Mouse (Mus musculus): ENCODE data around the gene Hnrnpll. TPM values are rescaled to one million over a fixed set of nuclear protein-coding genes. Genes with fewer than 3 reads are reported as not detected.
A peak's percentile ranks its signal among the peaks of the same experiment; 100 is the strongest.

Gene Hnrnpll
- polyA plus RNA-seq, 1 experiment from 2014 or later, result 47.6 TPM

DNA sequence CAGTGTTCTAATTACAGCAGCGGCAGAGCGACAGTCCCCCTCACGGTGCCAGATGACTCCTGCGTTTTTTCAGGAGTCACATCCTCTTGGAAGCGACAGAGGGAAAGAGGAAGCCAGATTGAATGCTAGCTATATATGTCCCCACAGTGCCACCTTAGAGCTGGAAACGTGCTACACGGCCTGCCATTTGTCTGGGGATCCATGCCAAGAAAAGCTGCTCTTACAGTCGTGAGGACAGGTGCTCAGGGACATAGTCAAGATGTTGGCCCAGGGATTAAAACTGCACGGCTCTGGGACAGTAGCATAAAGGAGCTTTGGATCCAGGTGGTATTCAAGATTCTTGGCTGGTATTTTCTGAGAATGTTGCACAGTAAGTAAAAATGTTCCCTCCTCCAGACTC, 22.3 kb upstream of the Hnrnpll start:
- no peak overlapping the region for H3K9ac ChIP-seq
- H3K27me3 ChIP-seq, result no peaks in the 10 kb centered on the region
- no peak overlapping the region for H3K4me3 ChIP-seq
- no peaks in the 10 kb centered on the region for H3K4me1 ChIP-seq
- no peak for ATAC-seq (ENCODE audit: insufficient number of reproducible peaks, low FRiP score, low TSS enrichment, low read depth)
- WGBS, result 68% methylated on average over 9 of the region's 9 CpGs
- H3K4me2 ChIP-seq, result no peak overlapping the region
- H3K9me3 ChIP-seq, result no peaks in the 10 kb centered on the region
- no peaks in the 10 kb centered on the region for H3K36me3 ChIP-seq
- H3K27ac ChIP-seq, result no peak overlapping the region

GRCm38 (mm10) chr17:80083223-80083622, 21.1 kb upstream of the Hnrnpll start:
- 62% methylated on average over 6 of the region's 6 CpGs for WGBS
- Histone ChIP-seq H3K9ac (no peak overlapping the region), H3K9me3 (no peaks in the 10 kb centered on the region), H3K4me2 (no peak overlapping the region), H3K27ac (no peak overlapping the region), H3K36me3 (no peaks in the 10 kb centered on the region), H3K4me3 (no peak overlapping the region), H3K4me1 (no peaks in the 10 kb centered on the region), H3K27me3 (no peaks in the 10 kb centered on the region)
- ATAC-seq (ENCODE audit: insufficient number of reproducible peaks, low FRiP score, low TSS enrichment, low read depth), result no peak

DNA sequence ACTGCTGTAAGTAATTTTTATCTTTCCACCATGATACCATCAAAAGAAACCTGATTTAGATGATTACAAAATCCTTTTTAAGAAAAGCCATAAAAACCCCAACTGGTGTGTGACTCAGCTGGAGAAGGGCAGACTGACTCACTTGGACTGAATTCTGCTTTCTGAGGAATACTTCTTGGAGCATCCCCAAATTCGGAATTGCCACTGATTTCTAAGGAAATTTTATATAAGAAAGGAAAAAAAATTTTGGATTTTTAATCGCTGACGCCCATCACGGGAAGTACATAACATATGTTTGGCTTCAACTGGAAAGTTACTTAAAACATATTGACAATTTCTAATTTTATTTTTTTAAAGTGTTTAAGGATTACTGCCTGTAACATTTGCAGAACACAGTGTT, 16.6 kb upstream of the Hnrnpll start:
- Histone ChIP-seq H3K4me3 (no peak overlapping the region), H3K9ac (no peak overlapping the region), H3K36me3 (no peaks in the 10 kb centered on the region), H3K9me3 (no peaks in the 10 kb centered on the region), H3K4me2 (no peak overlapping the region), H3K4me1 (no peaks in the 10 kb centered on the region), H3K27me3 (no peaks in the 10 kb centered on the region), H3K27ac (no peak overlapping the region)
- 82% methylated on average over 4 of the region's 4 CpGs for WGBS
- ATAC-seq (ENCODE audit: insufficient number of reproducible peaks, low FRiP score, low TSS enrichment, low read depth), result no peak

DNA sequence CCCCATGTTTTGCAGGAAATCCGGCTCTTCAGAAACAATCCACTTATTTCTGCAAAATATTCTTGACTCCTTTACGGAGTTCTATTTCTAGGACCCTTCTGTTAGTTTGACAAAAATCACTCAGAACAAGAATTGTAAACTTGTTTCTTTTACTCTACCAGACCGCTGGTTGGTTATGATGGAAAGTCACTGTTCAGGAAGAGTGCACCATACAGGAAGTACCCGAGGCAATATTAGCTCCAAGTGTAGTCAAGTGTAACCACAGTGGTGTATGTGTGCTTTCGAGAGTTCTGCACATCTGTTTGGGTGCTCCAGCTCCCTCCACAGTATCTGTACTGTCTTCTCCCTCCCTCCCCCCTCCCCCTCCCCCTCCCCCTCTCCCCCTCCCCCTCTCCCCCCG, 5.1 kb upstream of the Hnrnpll start:
- no peaks in the 10 kb centered on the region for H3K4me1 ChIP-seq
- H3K27ac ChIP-seq, result no peak overlapping the region

DNA sequence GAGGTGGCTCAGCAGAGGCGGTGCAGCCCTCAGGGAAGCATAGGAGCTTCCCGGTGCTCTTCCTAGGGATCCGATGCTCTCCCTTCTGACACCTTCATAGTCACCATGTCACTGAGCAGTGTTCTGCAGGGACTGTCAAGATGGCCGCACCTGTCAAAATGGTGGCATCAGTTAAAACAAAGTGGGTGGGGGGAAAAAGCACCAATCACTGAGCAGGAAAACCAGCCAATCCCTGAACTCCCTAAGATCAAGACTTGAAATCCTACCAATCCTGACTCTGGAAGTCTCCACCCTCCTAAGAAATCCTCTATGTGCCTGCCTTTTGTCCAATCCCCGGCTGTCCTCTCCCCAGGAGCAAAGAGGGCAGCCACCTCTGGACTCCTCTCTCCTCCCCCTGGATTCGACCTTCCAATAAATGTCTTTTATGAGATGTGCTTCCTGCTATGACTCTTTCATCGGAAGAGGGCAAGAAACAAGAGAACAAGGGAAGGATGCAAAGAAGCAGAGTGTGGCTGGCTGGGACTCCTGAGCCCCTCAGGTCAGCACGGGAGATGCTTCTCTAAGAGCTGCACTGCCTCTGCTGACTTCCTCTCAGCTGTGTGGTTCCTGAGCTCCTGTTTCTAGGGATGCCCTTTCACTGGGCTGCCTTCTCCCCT, 1.8 kb upstream of the Hnrnpll start:
- H3K9me3 ChIP-seq, result no peaks in the 10 kb centered on the region
- H3K36me3 ChIP-seq, result no peaks in the 10 kb centered on the region
- peaks cover 7% of the 10 kb centered on the region; the same call in 1 of the 2 replicates for H3K4me1 ChIP-seq
- 66% methylated on average over 8 of the region's 8 CpGs for WGBS
- no peak overlapping the region for H3K4me2 ChIP-seq
- ATAC-seq (ENCODE audit: insufficient number of reproducible peaks, low FRiP score, low TSS enrichment, low read depth), result no peak
- H3K4me3 ChIP-seq, result no peak overlapping the region
- no peak overlapping the region for H3K27ac ChIP-seq
- no peak overlapping the region for H3K9ac ChIP-seq
- H3K27me3 ChIP-seq, result no peaks in the 10 kb centered on the region

More for the DNA sequence above, 5.1 kb upstream of the Hnrnpll start:
- Histone ChIP-seq H3K9me3 (no peaks in the 10 kb centered on the region), H3K36me3 (no peaks in the 10 kb centered on the region), H3K9ac (no peak overlapping the region), H3K4me3 (no peak overlapping the region), H3K27me3 (no peaks in the 10 kb centered on the region), H3K4me2 (no peak overlapping the region)
- 81% methylated on average over 5 of the region's 6 CpGs for WGBS
- ATAC-seq (ENCODE audit: insufficient number of reproducible peaks, low FRiP score, low TSS enrichment, low read depth), result no peak

GRCm38 (mm10) chr17:80063386-80063785, 1.3 kb upstream of the Hnrnpll start:
- 78% methylated on average over 10 of the region's 10 CpGs for WGBS
- peaks cover 7% of the 10 kb centered on the region for H3K4me1 ChIP-seq

GRCm38 (mm10) chr17:80062620-80063010, 481 bp upstream of the Hnrnpll start:
- no peaks in the 10 kb centered on the region for H3K36me3 ChIP-seq
- WGBS, result 2% methylated on average over 15 of the region's 15 CpGs
- H3K4me2 ChIP-seq, result peak overlapping the region; percentile 65
- peak overlapping the region; percentile 82 for H3K4me3 ChIP-seq
- peak overlapping the region; percentile 41 for H3K9ac ChIP-seq
- H3K9me3 ChIP-seq, result no peaks in the 10 kb centered on the region
- no peaks in the 10 kb centered on the region for H3K27me3 ChIP-seq
- H3K4me1 ChIP-seq, result peaks cover 7% of the 10 kb centered on the region
- peak overlapping the region; percentile 99 for H3K27ac ChIP-seq
- no peak for ATAC-seq (ENCODE audit: insufficient number of reproducible peaks, low FRiP score, low TSS enrichment, low read depth)

More at GRCm38 (mm10) chr17:80063386-80063785, 1.3 kb upstream of the Hnrnpll start:
- Histone ChIP-seq H3K27ac (no peak overlapping the region), H3K4me2 (no peak overlapping the region), H3K4me3 (no peak overlapping the region), H3K9me3 (no peaks in the 10 kb centered on the region), H3K36me3 (no peaks in the 10 kb centered on the region), H3K9ac (no peak overlapping the region), H3K27me3 (no peaks in the 10 kb centered on the region)
- no peak for ATAC-seq (ENCODE audit: insufficient number of reproducible peaks, low FRiP score, low TSS enrichment, low read depth)

- under 1% methylated on average over 75 of the region's 83 CpGs for WGBS
- no peak for ATAC-seq (ENCODE audit: insufficient number of reproducible peaks, low FRiP score, low TSS enrichment, low read depth)
Observed at GRCm38 (mm10) chr17:80060828-80061782, 1.0 kb downstream of the Hnrnpll start.

DNA sequence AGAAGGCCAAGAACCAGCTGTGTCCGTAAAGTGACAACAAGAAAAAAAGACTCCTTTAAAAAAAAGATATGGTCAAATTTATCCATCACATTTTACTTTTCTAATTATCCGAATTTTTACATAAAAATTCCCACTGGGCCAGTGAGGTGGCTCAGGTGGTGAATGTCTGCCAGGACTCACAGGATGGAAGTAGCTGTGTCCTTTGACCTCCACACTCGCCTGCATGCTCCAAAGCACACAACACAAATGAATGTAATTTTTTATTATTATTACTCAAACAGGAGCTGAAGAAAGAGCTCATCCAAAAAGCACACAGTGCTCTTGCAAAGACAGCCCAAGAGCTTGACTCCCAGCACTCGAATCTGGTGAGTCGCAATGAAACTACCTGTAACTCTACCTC, 2.0 kb downstream of the Hnrnpll start:
- H3K9ac ChIP-seq, result peak overlapping the region; percentile 17; the same call in 1 of the 2 replicates
- ATAC-seq (ENCODE audit: insufficient number of reproducible peaks, low FRiP score, low TSS enrichment, low read depth), result no peak
- 13% methylated on average over 5 of the region's 5 CpGs for WGBS

More at GRCm38 (mm10) chr17:80060828-80061782, 1.0 kb downstream of the Hnrnpll start:
- peak overlapping the region; percentile 89 for H3K9ac ChIP-seq
- H3K4me2 ChIP-seq, result peak overlapping the region; percentile 65
- peak overlapping the region; percentile 99 for H3K27ac ChIP-seq
- no peaks in the 10 kb centered on the region for H3K9me3 ChIP-seq
- H3K4me3 ChIP-seq, result peak overlapping the region; percentile 82
- H3K27me3 ChIP-seq, result no peaks in the 10 kb centered on the region
- no peaks in the 10 kb centered on the region for H3K36me3 ChIP-seq
- peaks cover 7% of the 10 kb centered on the region for H3K4me1 ChIP-seq

DNA sequence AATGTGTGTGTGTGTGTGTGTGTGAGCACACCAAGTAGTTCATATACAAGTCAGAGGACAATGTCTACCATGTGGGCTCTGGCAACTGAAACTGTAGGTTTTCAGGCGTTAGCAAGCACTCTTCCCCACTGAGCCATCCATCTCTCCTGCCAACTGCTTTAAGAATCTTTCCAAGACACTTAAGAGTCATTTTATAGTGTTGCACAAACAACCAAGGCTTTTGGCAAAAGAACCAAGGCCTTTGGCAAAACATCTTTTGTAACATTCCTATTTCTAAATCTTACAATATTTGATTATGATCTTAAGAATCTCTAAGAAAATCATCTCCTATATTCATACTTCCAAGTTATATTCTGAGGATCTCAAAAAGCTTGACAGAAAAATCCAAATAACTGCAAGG, 2.4 kb downstream of the Hnrnpll start:
- WGBS, result 5% methylated on average over 1 of the region's 1 CpGs

More for the DNA sequence above, 2.0 kb downstream of the Hnrnpll start:
- no peak overlapping the region for H3K27ac ChIP-seq
- H3K4me3 ChIP-seq, result peak overlapping the region; percentile 82
- H3K9me3 ChIP-seq, result no peaks in the 10 kb centered on the region
- H3K27me3 ChIP-seq, result no peaks in the 10 kb centered on the region
- H3K4me2 ChIP-seq, result peak overlapping the region; percentile 65
- H3K4me1 ChIP-seq, result peaks cover 7% of the 10 kb centered on the region
- H3K36me3 ChIP-seq, result no peaks in the 10 kb centered on the region

GRCm38 (mm10) chr17:80058501-80058900, 3.6 kb downstream of the Hnrnpll start:
- no peak overlapping the region for H3K4me3 ChIP-seq
- no peak for ATAC-seq (ENCODE audit: insufficient number of reproducible peaks, low FRiP score, low TSS enrichment, low read depth)
- H3K36me3 ChIP-seq, result peaks cover 4% of the 10 kb centered on the region; the same call in 1 of the 2 replicates
- WGBS, result 26% methylated on average over 1 of the region's 1 CpGs
- H3K9ac ChIP-seq, result no peak overlapping the region
- no peaks in the 10 kb centered on the region for H3K9me3 ChIP-seq
- H3K27me3 ChIP-seq, result no peaks in the 10 kb centered on the region
- no peak overlapping the region for H3K4me2 ChIP-seq
- peaks cover 9% of the 10 kb centered on the region for H3K4me1 ChIP-seq
- H3K27ac ChIP-seq, result no peak overlapping the region

More for the DNA sequence above, 2.4 kb downstream of the Hnrnpll start:
- Histone ChIP-seq H3K9ac (no peak overlapping the region), H3K4me1 (peaks cover 7% of the 10 kb centered on the region), H3K9me3 (no peaks in the 10 kb centered on the region), H3K4me2 (peak overlapping the region; percentile 65), H3K27me3 (no peaks in the 10 kb centered on the region), H3K36me3 (no peaks in the 10 kb centered on the region), H3K27ac (no peak overlapping the region), H3K4me3 (peak overlapping the region; percentile 82)
- ATAC-seq (ENCODE audit: insufficient number of reproducible peaks, low FRiP score, low TSS enrichment, low read depth), result no peak
